ENCODE assay signal across 10 mouse cellular contexts in the genomic region with DNA sequence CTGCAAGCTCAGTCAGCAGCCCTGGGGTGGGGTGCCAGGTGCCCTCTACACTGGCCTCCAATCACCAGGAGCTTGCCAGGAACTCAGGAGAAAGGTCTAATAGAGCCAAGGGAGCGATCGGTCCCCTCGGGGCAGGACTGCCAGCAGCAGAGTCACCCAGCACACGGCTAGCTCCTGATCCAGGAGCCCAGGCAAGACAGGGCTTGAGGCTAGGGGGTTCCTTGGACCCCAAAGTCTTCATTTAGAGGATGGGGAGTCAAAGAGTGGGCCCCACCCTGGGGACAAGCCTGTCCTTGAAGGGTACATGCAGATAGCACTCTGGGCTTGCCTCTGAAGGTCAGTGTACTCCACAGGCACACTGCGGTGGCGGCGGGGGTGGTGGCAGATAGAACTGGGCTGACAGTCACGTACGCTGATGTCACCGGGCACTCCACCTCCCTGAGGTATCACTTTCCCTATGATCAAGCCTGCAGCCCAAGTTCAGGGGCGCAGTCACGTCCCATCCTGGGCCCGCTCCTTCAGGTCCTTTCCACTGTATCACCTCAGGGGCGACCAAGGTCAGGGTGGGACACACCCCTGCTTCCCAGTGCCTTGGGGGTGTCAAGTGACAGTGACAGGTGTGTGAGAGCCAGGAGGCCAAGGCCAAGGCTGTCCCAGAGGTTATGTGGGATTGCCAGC.
DNase-seq lines count a peak whose midpoint lies in the region; ATAC-seq and TF ChIP-seq lines count a peak whose summit lies in the region.
"Had no signal": no experiment of that assay in that cellular context is flagged by ENCODE, and none has a peak within 500 bp of the region (broad histone marks: within the 10 kb centered on the region; RNA-seq: fewer than 3 reads in every experiment).

No protein-coding gene starts in this region.

- ATAC-seq in lung, embryonic 16.5 days (ENCODE audit: low read depth) = peak; percentile 19; the same call in 1 of the 2 replicates
- ATAC-seq in limb, embryonic 15.5 days (ENCODE audit: insufficient number of reproducible peaks, low FRiP score, low TSS enrichment, low read depth) = peak; percentile 16; the same call in 1 of the 2 replicates
- no peak for ATAC-seq in hindbrain, embryonic 14.5 days (ENCODE audit: low FRiP score)

- 87% methylated on average over 14 of the region's 14 CpGs for WGBS in lung, embryonic 16.5 days
- WGBS in limb, embryonic 15.5 days = 89% methylated on average over 14 of the region's 14 CpGs
- WGBS in hindbrain, embryonic 14.5 days = 94% methylated on average over 14 of the region's 14 CpGs
- 86% methylated on average over 14 of the region's 14 CpGs for WGBS in lung, adult 2 months

- H3K9ac ChIP-seq in lung, embryonic 16.5 days (ENCODE audit: low read length) = no peak overlapping the region
- no peak overlapping the region for H3K9ac ChIP-seq in limb, embryonic 15.5 days
- H3K9ac ChIP-seq in hindbrain, embryonic 14.5 days = no peak overlapping the region
- H3K9ac ChIP-seq: hindbrain, embryonic 13.5 days; liver, embryonic 13.5 days had no signal

- no peak for TF ChIP-seq POLR2A in lung, adult 2 months (IDR thresholded peaks at IDR 0.05; ENCODE audit: borderline replicate concordance, extremely low read depth, low read depth, low read length)

- no peak for DNase-seq in lung, adult 18-20 months
- peak; percentile 66 for DNase-seq in heart, adult 8-10 months (ENCODE audit: low spot score)
- no peak for DNase-seq in hindbrain, embryonic 14.5 days (ENCODE audit: low spot score)
- DNase-seq in lung, adult 2 months = no peak
- no peak for DNase-seq in layer of hippocampus, adult 2 months (ENCODE audit: low spot score in 2 of 2)
- DNase-seq: liver, embryonic 13.5 days had no signal

- no peaks in the 10 kb centered on the region for H3K36me3 ChIP-seq in lung, embryonic 16.5 days (ENCODE audit: control insufficient read depth, insufficient read depth, low read length)
- no peaks in the 10 kb centered on the region for H3K36me3 ChIP-seq in limb, embryonic 15.5 days
- H3K36me3 ChIP-seq in hindbrain, embryonic 14.5 days (replicated peaks; ENCODE audit: control insufficient read depth, insufficient read depth) = no peaks in the 10 kb centered on the region
- H3K36me3 ChIP-seq: hindbrain, embryonic 13.5 days; liver, embryonic 13.5 days had no signal

- H3K4me3 ChIP-seq in lung, embryonic 16.5 days (ENCODE audit: low read length) = no peak overlapping the region
- H3K4me3 ChIP-seq in brown adipose tissue, adult 24 weeks (ENCODE audit: insufficient read depth, low read depth, low read length) = no peak overlapping the region
- no peak overlapping the region for H3K4me3 ChIP-seq in limb, embryonic 15.5 days
- no peak overlapping the region for H3K4me3 ChIP-seq in hindbrain, embryonic 14.5 days (replicated peaks; ENCODE audit: low read length)
- no peak overlapping the region for H3K4me3 ChIP-seq in lung, adult 2 months (replicated peaks; ENCODE audit: extremely low read depth, low read depth, low read length)
- no peak overlapping the region for H3K4me3 ChIP-seq in layer of hippocampus, adult 2 months
- H3K4me3 ChIP-seq: hindbrain, embryonic 13.5 days; liver, embryonic 13.5 days had no signal

- no peak for TF ChIP-seq CTCF in lung, adult 2 months (IDR thresholded peaks at IDR 0.05; ENCODE audit: insufficient read depth, low read length)
- TF ChIP-seq CTCF in layer of hippocampus, adult 2 months (conservative IDR thresholded peaks at IDR 0.05) = no peak

- no peak overlapping the region for H3K27ac ChIP-seq in lung, embryonic 16.5 days (ENCODE audit: low read length)
- peak overlapping the region; percentile 57 for H3K27ac ChIP-seq in brown adipose tissue, adult 24 weeks (replicated peaks; ENCODE audit: low read depth, low read length)
- H3K27ac ChIP-seq in limb, embryonic 15.5 days = no peak overlapping the region
- no peak overlapping the region for H3K27ac ChIP-seq in hindbrain, embryonic 14.5 days
- no peak overlapping the region for H3K27ac ChIP-seq in layer of hippocampus, adult 2 months
- H3K27ac ChIP-seq: hindbrain, embryonic 13.5 days; liver, embryonic 13.5 days had no signal

- no peak overlapping the region for H3K4me2 ChIP-seq in lung, embryonic 16.5 days (ENCODE audit: low read depth, low read length)
- no peak overlapping the region for H3K4me2 ChIP-seq in limb, embryonic 15.5 days
- no peak overlapping the region for H3K4me2 ChIP-seq in hindbrain, embryonic 14.5 days (replicated peaks)
- H3K4me2 ChIP-seq: hindbrain, embryonic 13.5 days; liver, embryonic 13.5 days had no signal

- H3K4me1 ChIP-seq in lung, embryonic 16.5 days (replicated peaks; ENCODE audit: control insufficient read depth, insufficient read depth, low read length) = no peaks in the 10 kb centered on the region
- 0 out of 2 replicates have a peak, but pooled peaks cover 6% of the 10 kb centered on the region for H3K4me1 ChIP-seq in brown adipose tissue, adult 24 weeks (ENCODE audit: control insufficient read depth, insufficient read depth, insufficient read length, low read length)
- H3K4me1 ChIP-seq in limb, embryonic 15.5 days = peaks cover 4% of the 10 kb centered on the region; the same call in 1 of the 2 replicates
- H3K4me1 ChIP-seq in hindbrain, embryonic 14.5 days (replicated peaks; ENCODE audit: control insufficient read depth, insufficient read depth, low read length) = no peaks in the 10 kb centered on the region
- no peaks in the 10 kb centered on the region for H3K4me1 ChIP-seq in lung, adult 2 months (ENCODE audit: control insufficient read depth, insufficient read depth, low read length)
- H3K4me1 ChIP-seq: liver, embryonic 13.5 days had no signal

- H3K27me3 ChIP-seq in lung, embryonic 16.5 days (ENCODE audit: control insufficient read depth, insufficient read depth, low read depth, low read length) = no peaks in the 10 kb centered on the region
- H3K27me3 ChIP-seq in limb, embryonic 15.5 days = 0 out of 2 replicates have a peak, but pooled peaks cover 7% of the 10 kb centered on the region
- no peaks in the 10 kb centered on the region for H3K27me3 ChIP-seq in hindbrain, embryonic 14.5 days (ENCODE audit: control insufficient read depth, insufficient read depth, low read length)

- H3K9me3 ChIP-seq in lung, embryonic 16.5 days (ENCODE audit: control insufficient read depth, low read length) = 0 out of 2 replicates have a peak, but pooled peaks cover 3% of the 10 kb centered on the region
- H3K9me3 ChIP-seq in limb, embryonic 15.5 days = no peaks in the 10 kb centered on the region
- H3K9me3 ChIP-seq in hindbrain, embryonic 14.5 days (ENCODE audit: control insufficient read depth, low read length) = no peaks in the 10 kb centered on the region
